Mouse (Mus musculus) gastrocnemius, adult 18-20 months (tissue): Measurements from ENCODE around the gene Aph1a. TPM values are rescaled to one million over a fixed set of nuclear protein-coding genes. Genes with fewer than 3 reads are reported as not detected.
"Not testable (repeated sequence)": the region's sequence is repeated elsewhere in the genome, so short reads cannot be mapped to it uniquely, and the experiment has no call there.

ENCODE experiments used
- DNase-seq: peaks from one replicate; pipeline ENCODE4 v3.0.0; 2021; ENCODE audit warnings: low spot score
- total RNA-seq, 2 experiments: library from RNA; stranded (reverse); gene quantifications; 2 replicates each; pipeline ENCODE4 v1.2.3; 2021

Aph1a gene
- total RNA-seq, 2 experiments from 2014 or later: 41.0 to 50.4 TPM

GRCm38 (mm10) chr3:95884400-95884799 lies 9.4 kb upstream of the Aph1a start:
- no peak for DNase-seq

GRCm38 (mm10) chr3:95887596-95887995 lies 6.2 kb upstream of the Aph1a start:
- DNase-seq: no peak

DNA sequence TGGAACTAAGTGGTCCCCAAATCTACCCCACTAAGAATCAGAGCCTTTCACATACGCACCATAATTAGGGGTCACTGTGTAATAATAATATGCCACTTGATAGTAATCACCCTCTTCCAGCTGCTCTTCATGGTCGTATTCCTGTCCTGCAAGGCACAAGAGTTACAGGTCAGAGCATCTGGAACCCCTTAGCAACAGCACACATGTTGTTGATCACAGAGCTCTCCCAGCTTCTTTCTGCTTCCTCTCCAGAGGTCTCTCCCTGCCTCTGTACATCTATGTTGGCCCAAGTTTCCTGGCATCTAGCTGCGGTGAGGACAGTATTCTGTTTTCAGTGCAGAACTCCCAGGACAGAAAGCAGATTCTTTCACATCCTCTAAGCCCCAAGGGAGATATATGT lies 4.1 kb upstream of the Aph1a start:
- no peak for DNase-seq

DNA sequence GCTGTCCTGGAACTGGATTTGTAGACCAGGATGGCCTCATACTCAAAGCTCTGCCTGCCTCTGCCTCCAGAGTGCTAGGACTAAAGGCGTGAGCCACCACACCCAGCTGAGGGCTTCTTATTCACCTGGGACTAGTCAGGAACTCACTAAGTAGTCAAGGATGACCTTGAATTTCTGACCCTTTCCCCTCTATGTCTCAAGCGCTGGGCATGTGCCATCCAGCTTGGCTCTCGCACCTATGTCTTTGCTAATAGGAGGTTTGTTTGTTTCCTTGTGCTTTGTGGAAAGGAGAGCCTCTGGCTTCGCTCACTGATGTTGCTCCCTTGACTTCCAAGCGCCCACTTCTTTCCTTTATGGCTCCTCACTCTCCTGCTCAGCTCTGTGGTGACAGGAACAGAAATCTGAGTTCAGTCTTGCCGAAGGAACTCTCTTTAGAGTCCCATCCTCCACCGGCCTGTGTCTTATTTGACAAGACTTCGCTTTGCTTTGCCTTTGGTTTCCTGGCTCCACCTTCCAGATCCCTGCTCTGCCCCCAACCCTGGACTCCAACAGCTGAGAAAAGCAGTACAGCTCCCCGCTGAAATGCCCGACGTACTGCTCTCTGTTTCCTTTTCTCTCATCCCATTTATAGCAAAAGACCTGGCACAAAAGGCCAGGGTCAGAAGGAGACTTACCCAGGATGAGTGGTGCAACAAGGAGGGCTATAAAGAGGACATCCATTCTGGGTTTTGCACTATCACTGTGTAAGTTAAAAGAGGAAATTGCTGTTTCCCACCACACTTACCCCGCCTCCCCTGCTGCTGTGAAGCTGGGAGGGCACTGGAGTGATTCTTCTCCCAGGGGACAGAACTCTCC lies 2.3 kb upstream of the Aph1a start, which contains the start of gene BC028528:
Gene BC028528, minus strand, starts transcription at position 795 of the 855 bp plus-strand sequence.
- no peak for DNase-seq

DNA sequence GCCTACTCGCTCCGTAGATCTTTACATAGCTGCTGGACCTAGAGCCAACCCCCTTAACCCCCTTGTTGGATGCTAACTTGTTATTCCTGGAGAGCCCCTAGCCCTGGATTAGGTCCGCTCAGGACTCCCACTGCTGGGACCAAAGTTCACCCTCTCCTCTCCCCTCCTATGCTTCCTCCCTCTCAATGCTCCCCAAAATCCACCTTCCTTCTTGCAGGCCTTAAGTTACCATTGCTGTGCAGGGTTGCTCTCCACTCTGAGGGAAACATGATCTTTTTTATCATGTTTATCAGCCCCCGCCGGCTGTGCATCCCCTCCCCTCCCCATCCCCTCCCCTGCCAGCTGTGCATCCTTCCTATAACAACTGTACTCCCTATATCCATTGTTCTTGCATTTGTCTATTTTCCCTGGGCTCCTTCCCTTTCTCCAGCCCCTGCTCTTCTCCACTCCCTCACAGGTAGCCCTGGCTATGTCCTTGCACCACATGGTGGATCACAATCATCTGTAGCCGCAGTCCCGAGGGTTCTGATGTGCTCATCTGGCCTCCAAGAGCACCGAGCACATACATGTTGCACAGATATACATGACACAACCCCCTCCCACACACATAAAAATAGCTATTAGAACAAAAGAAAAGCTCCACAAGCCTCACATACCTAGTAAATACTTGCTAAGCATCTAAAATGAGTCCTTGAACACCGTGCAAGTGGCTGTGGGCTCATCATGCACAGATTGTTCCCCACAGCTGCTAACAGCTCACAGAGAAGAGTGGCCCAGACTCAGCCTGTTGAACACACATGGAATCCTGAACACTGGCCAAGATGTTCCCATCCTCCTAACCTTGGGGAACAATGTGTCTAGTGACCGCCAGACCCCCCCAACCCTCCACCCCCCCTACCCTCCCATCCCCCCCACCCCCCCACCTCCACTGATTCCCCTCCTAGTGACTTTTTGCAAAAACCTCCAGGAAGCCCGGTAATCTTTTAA lies 1.4 kb upstream of the Aph1a start:
- no peak for DNase-seq

DNA sequence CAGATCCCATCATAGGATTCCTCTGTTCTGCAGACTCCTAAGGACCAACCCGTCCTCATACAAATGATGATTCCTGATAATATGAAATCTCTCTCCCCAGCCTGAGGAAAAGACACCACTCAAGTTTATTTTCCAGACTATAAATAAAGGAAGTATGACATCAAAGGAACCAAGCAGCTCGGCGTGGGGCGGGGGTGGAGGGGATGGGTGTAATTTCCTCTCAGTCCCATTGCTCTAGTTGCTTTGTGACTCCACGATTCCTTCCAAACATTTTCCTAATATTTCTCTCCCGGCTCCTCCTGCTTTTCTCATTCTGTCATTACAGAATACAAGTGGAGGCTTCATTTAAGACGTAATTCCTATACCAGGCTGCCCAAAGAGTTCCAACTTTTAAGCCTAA lies 643 bp upstream of the Aph1a start:
- DNase-seq: no peak

DNA sequence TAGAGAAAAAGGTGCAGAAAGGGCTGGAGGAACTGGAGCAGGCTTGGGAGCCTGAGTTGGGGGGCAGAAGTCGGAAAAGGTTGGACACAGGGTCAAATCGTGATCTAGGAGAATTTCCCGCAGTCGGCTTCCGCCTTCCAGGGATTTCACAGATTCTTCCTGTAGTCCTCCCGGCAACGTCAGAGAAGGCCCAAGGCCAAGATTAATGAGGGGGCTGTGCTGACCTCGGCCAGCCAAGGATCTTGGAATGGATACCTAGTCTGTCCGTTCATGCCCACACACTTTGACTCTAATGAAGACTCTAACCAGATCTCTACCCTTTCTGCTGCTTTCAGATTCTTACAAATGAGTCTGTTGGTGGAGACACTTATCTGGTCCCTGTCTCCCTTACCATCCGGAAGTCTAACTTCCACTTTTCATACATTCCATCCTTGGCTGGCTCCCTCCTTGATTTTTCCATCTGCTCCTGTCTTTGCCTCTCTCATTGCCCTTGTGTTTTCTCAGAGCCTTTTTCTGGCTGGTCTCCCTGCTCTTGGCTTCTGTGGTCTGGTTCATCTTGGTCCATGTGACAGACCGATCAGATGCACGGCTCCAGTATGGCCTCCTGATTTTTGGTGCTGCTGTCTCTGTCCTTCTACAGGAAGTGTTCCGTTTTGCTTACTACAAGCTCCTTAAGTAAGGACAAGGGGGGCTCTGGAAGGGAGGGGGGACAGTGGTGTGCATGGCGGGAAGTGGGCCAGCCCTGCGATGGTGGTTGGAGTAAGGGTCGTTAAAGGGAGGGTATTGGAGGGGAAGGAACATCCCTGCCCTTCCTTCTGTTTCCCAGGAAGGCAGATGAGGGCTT lies 770 bp downstream of the Aph1a start:
- DNase-seq: peak; percentile 47

DNA sequence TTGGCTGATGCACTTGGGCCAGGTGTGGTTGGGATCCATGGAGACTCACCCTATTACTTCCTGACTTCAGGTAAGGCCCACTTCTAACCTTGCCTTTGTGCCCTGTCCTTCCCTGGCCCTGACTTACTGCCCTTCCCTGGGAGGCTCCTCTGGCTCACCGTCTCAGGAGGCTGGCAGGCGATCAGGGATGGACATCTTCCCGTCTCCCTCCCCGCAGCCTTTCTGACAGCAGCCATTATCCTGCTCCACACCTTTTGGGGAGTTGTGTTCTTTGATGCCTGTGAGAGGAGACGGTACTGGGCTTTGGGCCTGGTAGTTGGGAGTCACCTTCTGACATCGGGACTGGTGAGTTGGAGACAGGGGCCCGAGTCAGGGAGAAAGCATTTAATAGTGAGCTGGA lies 1.7 kb downstream of the Aph1a start:
- DNase-seq: not testable (repeated sequence)

DNA sequence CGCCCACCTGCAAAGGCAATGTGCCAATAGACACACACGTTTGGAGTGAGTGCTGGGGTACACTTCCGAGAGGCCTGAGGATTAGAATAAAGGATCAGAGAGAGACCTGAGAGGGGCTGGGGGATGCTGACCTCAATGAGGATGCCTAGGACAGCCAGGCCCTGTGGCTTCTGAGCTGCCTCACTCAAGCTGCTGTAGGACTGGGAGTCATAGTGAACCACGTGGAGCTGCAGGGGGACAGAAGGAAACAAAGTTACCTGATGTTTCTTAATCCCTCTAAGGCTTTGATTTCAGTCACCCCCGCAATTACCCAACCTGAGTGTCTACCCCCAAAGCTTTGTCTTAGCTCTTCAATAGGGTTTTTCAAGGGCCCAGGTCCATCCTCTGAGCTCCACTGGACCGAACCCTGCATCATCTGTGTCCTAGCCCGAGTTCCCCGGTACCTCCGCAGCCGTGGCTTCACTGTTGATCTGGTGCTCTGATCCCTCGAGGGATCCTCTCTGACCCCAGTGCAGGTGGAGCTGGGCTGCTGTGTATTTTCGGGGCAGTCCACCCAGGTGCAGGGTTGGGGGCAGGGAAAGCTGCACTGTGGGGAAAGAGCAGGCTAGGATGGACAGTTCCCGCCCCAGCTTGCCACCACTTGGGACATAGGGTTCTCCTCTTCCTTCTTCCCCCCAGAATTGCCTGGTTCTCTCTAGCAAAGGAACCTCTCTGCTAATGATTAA lies 6.2 kb downstream of the Aph1a start:
- DNase-seq: no peak

DNA sequence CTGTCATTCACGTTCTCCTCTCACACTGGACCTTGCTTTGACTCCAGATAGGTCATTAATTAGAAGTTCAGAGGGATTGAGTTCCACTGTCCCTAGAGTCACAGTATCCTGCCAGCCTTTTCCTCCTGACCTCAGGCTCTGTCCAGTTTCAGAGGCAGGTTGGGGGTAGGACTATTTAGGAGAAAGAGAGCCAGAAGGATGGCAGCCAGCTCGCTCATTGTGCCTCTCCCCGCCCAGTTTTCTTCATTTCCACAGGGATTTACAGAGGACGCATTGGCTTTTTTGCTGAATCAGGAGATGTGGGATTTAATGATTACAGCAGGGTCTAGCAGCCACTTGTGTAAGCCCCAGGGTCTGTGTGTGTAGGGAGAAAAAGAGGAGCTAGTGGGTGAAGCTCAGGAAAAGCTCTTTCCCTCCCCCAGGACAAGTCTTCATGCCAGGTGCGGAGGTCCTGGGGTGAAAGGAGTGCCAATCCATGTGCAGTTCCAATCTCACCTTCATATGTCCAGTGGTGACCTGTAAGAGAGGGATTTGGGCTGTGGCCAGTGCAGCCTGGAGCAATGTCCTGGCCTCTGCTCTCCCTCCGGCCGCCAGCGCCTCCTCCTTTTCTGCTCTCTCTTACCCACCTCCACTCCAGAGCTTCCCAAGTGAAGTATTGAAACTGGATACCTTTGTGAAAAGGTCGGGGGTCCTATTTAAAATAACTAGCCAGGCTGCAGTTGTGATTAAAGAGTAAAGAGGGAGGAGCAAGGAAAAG lies 8.0 kb downstream of the Aph1a start:
- peak; percentile 60 for DNase-seq

- DNase-seq: peak; percentile 36
These were observed 8.5 kb downstream of the Aph1a start for GRCm38 (mm10) chr3:95902373-95902625.

DNA sequence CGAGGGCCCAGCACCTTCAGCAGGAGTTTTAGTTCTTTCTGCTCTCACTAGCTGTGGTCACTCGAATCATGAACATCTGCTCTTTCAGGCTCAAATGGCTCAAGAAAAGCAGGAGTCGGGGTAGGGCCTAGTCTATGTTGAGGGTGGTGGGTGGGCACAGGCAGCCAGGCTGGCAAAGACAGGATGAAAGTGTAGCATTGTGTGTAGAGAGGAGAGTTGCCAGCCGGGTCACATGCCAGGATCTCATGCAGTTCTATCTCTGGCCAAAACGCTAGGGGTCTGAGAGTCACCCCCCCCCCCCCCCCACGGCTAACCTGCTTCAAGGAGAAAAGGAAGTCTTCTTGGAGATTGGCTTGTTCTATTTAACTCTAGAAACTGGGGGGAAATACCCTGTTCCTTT lies 8.9 kb downstream of the Aph1a start:
- DNase-seq: no peak

DNA sequence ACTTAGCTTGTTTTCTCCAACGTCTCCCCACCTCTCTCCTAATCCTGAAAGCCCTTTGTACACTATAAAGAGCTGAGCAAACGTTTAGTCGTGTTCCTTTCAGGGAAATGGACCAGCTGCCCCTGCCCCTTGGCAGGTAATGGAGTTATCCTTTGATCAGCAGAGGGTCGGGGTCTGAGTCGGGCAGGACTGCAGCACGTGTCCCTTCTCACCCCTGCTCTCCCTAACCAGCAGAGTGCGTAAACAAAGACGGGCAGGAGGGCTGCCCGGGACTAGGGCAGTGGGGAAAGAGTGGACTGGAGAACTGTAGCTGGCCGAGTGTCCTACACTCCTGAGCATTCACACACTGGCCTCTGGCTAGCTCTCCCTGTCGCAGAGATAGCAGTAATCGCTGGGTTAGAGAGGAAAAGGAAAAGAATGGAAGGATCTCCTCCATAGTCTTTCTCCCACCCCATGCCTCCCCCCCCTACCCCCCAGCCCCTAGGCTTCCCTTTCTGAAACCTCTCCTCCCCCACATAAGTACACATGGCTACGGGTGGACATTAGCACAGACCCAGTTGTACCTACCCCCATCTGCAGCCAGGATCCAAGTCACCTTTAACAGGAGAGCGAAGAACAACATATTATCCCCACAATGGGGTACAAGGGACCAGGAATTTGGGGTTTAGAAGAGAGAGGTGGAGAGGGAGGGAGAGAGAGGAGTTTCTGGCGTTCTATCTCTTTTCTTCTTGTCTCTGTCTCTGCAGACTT lies 10.2 kb downstream of the Aph1a start:
- no peak for DNase-seq

DNA sequence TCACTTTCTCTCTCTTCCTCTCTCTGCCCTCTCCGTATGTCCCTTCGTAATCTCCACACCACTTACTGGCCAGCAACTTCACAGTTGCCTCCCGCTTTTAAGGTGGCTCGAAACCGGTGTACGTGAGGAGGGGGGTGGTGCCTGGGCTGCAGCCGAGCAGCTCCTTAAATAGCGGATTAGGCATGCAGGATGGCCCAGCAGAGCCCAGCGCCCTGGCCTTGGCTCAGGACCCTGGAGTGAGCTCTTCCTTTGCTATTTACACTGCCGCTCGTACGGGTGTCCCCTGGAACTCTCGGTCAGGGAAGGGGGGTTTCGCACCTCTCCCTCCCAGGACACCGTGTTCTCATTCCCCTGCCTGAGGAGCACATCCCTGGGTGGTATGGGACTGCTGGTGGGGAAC lies 10.8 kb downstream of the Aph1a start, which contains the start of gene Car14:
Gene Car14, minus strand, starts transcription at position 124 of the 400 bp plus-strand sequence.
- peak; percentile 67 for DNase-seq

GRCm38 (mm10) chr3:95905146-95905939 lies 11.6 kb downstream of the Aph1a start:
- DNase-seq: no peak

DNA sequence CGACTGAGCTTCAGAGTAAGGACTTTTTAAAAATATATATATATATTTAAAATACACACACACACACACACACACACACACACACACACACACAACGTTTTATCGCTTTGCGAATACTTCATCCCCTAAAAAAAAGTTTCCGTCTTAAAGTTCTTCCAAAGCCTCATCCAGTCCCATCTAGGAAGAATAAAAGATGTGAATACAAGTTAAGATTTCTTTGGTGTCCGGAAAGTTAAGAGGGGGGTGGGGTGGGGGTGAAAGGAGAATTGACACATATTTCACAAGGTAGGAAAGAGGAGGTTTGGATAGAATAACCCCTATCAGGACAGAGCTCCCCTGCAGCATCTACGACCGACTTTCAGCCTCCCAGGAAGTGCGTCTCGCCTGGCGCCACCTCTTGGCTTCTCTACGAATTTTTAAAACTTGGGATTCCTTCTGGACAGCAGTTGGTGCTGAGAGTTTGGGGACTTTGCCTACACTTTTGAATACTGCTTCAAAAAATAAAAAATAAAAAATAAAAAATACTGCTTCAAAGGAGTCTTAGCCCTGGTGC lies 12.2 kb downstream of the Aph1a start:
- DNase-seq: peak; percentile 61

DNA sequence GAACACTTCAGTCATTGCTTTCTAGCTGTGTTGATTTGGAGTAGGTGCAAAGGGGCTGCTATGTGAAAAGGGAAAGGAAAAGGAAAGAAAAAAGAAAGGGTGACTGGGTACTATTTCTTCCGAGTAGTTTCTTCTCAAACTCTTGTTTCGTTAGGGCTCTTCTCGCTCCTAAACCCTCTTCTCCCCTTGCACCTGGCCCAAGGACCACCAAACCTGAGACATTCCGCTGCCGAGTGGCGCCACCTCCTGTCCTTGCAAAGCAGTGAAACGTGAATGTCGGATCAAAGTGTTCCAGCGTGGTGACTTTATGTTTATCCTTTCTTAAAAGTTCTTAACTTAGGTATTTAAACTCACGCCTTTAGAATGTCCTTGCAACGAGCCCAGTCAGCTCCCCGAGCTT lies 13.1 kb downstream of the Aph1a start:
- DNase-seq: no peak

DNA sequence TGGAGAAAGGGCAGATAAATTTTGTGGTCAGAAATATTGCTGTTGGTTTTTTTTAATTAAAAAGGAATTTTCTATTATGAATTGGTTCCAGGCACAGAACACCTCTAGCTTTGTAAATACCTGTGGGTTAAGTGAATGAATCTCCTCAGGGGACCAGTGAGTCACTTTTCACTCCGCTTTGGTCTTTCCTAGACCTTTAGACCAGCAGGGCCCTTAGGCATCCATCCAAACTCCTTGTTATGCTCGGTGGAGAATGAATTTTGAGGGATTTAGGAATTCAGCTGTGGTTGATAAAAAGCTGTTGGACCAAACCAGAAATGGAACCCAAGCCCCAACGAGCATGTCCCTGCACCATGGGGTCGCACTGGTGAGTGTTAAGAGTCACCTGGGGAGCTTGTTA lies 13.8 kb downstream of the Aph1a start:
- DNase-seq: no peak
